Mouse (Mus musculus) monocyte, adult 5-6 weeks (primary cell): ENCODE results near the gene Btbd7. TPM values are rescaled to one million over a fixed set of nuclear protein-coding genes. Genes with fewer than 3 reads are reported as not detected.

Experiments used
- ATAC-seq: fragments of 153-309, 156-312 bp; replicated peaks from 2 replicates; pipeline ENCODE4 v1.8.0; 2017; ENCODE audit warnings: mild to moderate bottlenecking; ENCODE audit not compliant: low TSS enrichment, insufficient number of reproducible peaks, severe bottlenecking, poor library complexity, low FRiP score
- total RNA-seq: library from RNA; stranded (forward); fragments of 200-1000, 200-491, 200-594 nt; gene quantifications from 3 replicates; pipeline ENCODE4 v1.2.3, GENCODE M21; 2017

The Btbd7 gene
- total RNA-seq, 1 experiment from 2014 or later = 27.2 TPM

- no peak for ATAC-seq
These were observed 92.7 kb downstream of the Btbd7 start for GRCm38 (mm10) chr12:102785593-102785985.

- no peak for ATAC-seq
These were observed 93.2 kb downstream of the Btbd7 start for GRCm38 (mm10) chr12:102784899-102785592.

- no peak for ATAC-seq
These were observed 95.4 kb downstream of the Btbd7 start for GRCm38 (mm10) chr12:102782841-102783240.

- no peak for ATAC-seq
These were observed 98.8 kb downstream of the Btbd7 start for GRCm38 (mm10) chr12:102779452-102779851.

GRCm38 (mm10) chr12:102778151-102778550 lies 100.1 kb downstream of the Btbd7 start:
- ATAC-seq = no peak

- ATAC-seq = no peak
These were observed 102.2 kb downstream of the Btbd7 start for GRCm38 (mm10) chr12:102776035-102776434.

- no peak for ATAC-seq
These were observed 105.6 kb downstream of the Btbd7 start for GRCm38 (mm10) chr12:102772676-102773075.

GRCm38 (mm10) chr12:102771601-102772000 lies 106.7 kb downstream of the Btbd7 start:
- ATAC-seq = no peak

GRCm38 (mm10) chr12:102769000-102769399 lies 109.3 kb downstream of the Btbd7 start:
- ATAC-seq = no peak

GRCm38 (mm10) chr12:102763696-102764095 lies 114.6 kb downstream of the Btbd7 start:
- ATAC-seq = no peak

GRCm38 (mm10) chr12:102761668-102762067 lies 116.6 kb downstream of the Btbd7 start:
- no peak for ATAC-seq

- no peak for ATAC-seq
These were observed 119.3 kb downstream of the Btbd7 start for GRCm38 (mm10) chr12:102758936-102759335.

GRCm38 (mm10) chr12:102758403-102758756 lies 119.9 kb downstream of the Btbd7 start, which contains the start of gene Gm20604:
Gm20604 (minus strand) TSS chr12:102758672.
- ATAC-seq = no peak

GRCm38 (mm10) chr12:102757689-102758402 lies 120.4 kb downstream of the Btbd7 start, which contains the start of the genes Gm28051, Gon7 and Ubr7:
Gm28051 (minus strand) TSS chr12:102757765.
Gon7 (minus strand) TSS chr12:102757803.
Ubr7 (plus strand) TSS chr12:102757967.
- peak; percentile 94 for ATAC-seq

- no peak for ATAC-seq
These were observed 121.1 kb downstream of the Btbd7 start for GRCm38 (mm10) chr12:102757055-102757688.

- no peak for ATAC-seq
These were observed 122.0 kb downstream of the Btbd7 start for GRCm38 (mm10) chr12:102756304-102756703.

GRCm38 (mm10) chr12:102748256-102748655 lies 130.0 kb downstream of the Btbd7 start:
- ATAC-seq = no peak

- ATAC-seq = peak; percentile 76
These were observed 133.4 kb downstream of the Btbd7 start for GRCm38 (mm10) chr12:102744839-102745238.
